Mouse (Mus musculus): ENCODE data around the gene 2210011C24Rik. TPM values are rescaled to one million over a fixed set of nuclear protein-coding genes. Genes with fewer than 3 reads are reported as not detected.
"Not testable (repeated sequence)": the region's sequence is repeated elsewhere in the genome, so short reads cannot be mapped to it uniquely, and the experiment has no call there.

Gene 2210011C24Rik
- polyA plus RNA-seq, 1 experiment = not detected

DNA sequence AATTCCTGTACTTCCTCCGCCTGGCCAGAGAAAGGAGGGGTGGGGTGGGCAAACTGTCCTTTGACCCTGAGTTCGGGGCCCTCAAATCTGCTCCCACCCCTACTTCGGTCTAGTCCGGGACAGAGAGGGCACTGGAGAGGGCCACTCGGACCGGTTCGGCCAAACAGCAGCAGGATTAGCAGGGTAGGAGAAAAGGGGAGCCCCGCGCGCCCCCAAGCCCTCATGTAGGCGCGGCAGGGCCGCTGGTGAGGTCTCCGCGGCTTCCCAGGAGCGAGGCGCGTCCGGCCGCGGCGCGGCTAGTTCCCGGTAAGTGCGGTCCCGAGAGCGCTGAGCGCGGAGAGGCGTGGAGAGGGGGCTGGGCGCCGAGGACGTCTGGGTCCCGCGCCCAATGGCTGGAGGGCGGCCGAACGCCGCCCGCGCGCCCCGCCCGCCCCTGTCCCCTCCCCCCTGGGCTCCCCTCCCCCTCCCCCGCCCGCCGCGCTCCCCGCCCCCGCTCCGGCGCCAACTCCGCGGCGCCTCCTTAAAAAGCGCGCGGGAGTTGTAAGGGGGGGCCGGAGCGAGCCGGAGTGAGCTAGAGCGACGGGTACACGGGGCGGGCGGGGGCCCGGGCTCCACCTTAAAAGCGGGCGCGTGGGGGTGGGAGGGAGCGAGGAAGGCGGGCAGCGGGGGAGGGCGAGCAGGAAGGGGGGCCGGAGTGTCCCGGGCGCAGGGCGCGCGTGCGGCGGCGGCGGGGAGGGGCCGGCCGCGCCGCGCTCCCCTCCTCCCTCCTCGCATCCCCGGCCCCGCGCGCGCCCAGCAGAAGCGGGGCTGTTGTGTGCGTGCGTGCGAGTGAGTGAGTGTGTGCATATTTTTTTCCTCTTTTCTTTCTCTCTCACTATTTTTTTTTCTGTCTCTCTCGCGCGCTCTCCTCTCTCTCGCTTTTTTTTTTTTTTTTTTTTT is 15.1 kb downstream of the 2210011C24Rik start:
- TF ChIP-seq POLR2A (IDR thresholded peaks at IDR 0.05; ENCODE audit: low read depth, low read length) (peak; percentile 92), CTCF (IDR thresholded peaks at IDR 0.05; ENCODE audit: borderline replicate concordance, insufficient read depth, low read length) (no peak)

GRCm38 (mm10) chr8:83995973-83996372 is 16.0 kb downstream of the 2210011C24Rik start:
- peak overlapping the region; percentile 68; the same call in 1 of the 2 replicates for H3K4me3 ChIP-seq (ENCODE audit: insufficient read depth, low read length)
- H3K4me1 ChIP-seq (ENCODE audit: control insufficient read depth, insufficient read depth, low read length) = peaks cover 3% of the 10 kb centered on the region; the same call in 1 of the 2 replicates
- H3K27ac ChIP-seq (ENCODE audit: insufficient read depth, low read length) = no peak overlapping the region
- TF ChIP-seq POLR2A (IDR thresholded peaks at IDR 0.05; ENCODE audit: low read depth, low read length) (no peak), CTCF (IDR thresholded peaks at IDR 0.05; ENCODE audit: borderline replicate concordance, insufficient read depth, low read length) (no peak)

More for the DNA sequence above, 15.1 kb downstream of the 2210011C24Rik start:
- Histone ChIP-seq H3K4me3 (ENCODE audit: insufficient read depth, low read length) (peak overlapping the region; percentile 68), H3K4me1 (ENCODE audit: control insufficient read depth, insufficient read depth, low read length) (peaks cover 3% of the 10 kb centered on the region; the same call in 1 of the 2 replicates), H3K27ac (ENCODE audit: insufficient read depth, low read length) (peak overlapping the region; percentile 95)

- H3K4me3 ChIP-seq (ENCODE audit: insufficient read depth, low read length) = no peak overlapping the region
- no peak overlapping the region for H3K27ac ChIP-seq (ENCODE audit: insufficient read depth, low read length)
- no peak for TF ChIP-seq POLR2A (IDR thresholded peaks at IDR 0.05; ENCODE audit: low read depth, low read length)
- TF ChIP-seq CTCF (IDR thresholded peaks at IDR 0.05; ENCODE audit: borderline replicate concordance, insufficient read depth, low read length) = no peak
- H3K4me1 ChIP-seq (ENCODE audit: control insufficient read depth, insufficient read depth, low read length) = no peaks in the 10 kb centered on the region
Measured at GRCm38 (mm10) chr8:83994030-83994429, 17.9 kb downstream of the 2210011C24Rik start.

- no peak for TF ChIP-seq CTCF (IDR thresholded peaks at IDR 0.05; ENCODE audit: borderline replicate concordance, insufficient read depth, low read length)
- TF ChIP-seq POLR2A (IDR thresholded peaks at IDR 0.05; ENCODE audit: low read depth, low read length) = no peak
- Histone ChIP-seq H3K4me3 (ENCODE audit: insufficient read depth, low read length) (no peak overlapping the region), H3K27ac (ENCODE audit: insufficient read depth, low read length) (no peak overlapping the region), H3K4me1 (ENCODE audit: control insufficient read depth, insufficient read depth, low read length) (no peaks in the 10 kb centered on the region)
Measured at GRCm38 (mm10) chr8:83992488-83992887, 19.5 kb downstream of the 2210011C24Rik start.

GRCm38 (mm10) chr8:83990170-83990569 is 21.8 kb downstream of the 2210011C24Rik start:
- TF ChIP-seq POLR2A (IDR thresholded peaks at IDR 0.05; ENCODE audit: low read depth, low read length) (no peak), CTCF (IDR thresholded peaks at IDR 0.05; ENCODE audit: borderline replicate concordance, insufficient read depth, low read length) (no peak)
- Histone ChIP-seq H3K4me3 (ENCODE audit: insufficient read depth, low read length) (no peak overlapping the region), H3K27ac (ENCODE audit: insufficient read depth, low read length) (no peak overlapping the region), H3K4me1 (ENCODE audit: control insufficient read depth, insufficient read depth, low read length) (no peaks in the 10 kb centered on the region)

DNA sequence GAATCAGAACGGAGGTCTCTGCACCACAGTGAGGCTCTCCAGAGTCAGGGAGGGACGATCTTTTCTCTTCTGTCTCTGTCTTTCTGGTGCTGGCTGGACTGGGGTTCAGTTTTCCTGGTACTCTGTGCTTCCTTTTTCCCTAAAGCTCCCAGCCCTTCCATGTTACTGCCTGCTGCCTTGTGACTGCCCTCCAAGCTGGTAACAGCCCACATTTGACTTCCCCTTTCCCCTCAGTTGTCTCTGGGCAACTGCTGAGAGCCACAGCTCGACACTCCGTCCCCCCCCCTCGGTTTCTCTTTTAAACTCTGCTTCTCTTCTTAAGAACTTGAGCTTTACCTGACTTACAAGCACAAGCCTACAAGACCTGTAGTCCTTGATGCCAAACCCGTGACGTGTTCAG is 22.7 kb downstream of the 2210011C24Rik start:
- H3K4me3 ChIP-seq (ENCODE audit: insufficient read depth, low read length) = no peak overlapping the region
- no peaks in the 10 kb centered on the region for H3K4me1 ChIP-seq (ENCODE audit: control insufficient read depth, insufficient read depth, low read length)
- TF ChIP-seq CTCF (IDR thresholded peaks at IDR 0.05; ENCODE audit: borderline replicate concordance, insufficient read depth, low read length) = no peak
- no peak for TF ChIP-seq POLR2A (IDR thresholded peaks at IDR 0.05; ENCODE audit: low read depth, low read length)
- H3K27ac ChIP-seq (ENCODE audit: insufficient read depth, low read length) = no peak overlapping the region

GRCm38 (mm10) chr8:83983222-83983621 is 28.7 kb downstream of the 2210011C24Rik start:
- not testable (repeated sequence) for H3K27ac ChIP-seq (ENCODE audit: insufficient read depth, low read length); H3K4me3 ChIP-seq (ENCODE audit: insufficient read depth, low read length); H3K4me1 ChIP-seq (ENCODE audit: control insufficient read depth, insufficient read depth, low read length)

GRCm38 (mm10) chr8:83982449-83982848 is 29.5 kb downstream of the 2210011C24Rik start:
- TF ChIP-seq CTCF (IDR thresholded peaks at IDR 0.05; ENCODE audit: borderline replicate concordance, insufficient read depth, low read length) (no peak), POLR2A (IDR thresholded peaks at IDR 0.05; ENCODE audit: low read depth, low read length) (no peak)

GRCm38 (mm10) chr8:83981533-83981932 is 30.4 kb downstream of the 2210011C24Rik start:
- TF ChIP-seq POLR2A (IDR thresholded peaks at IDR 0.05; ENCODE audit: low read depth, low read length) (no peak), CTCF (IDR thresholded peaks at IDR 0.05; ENCODE audit: borderline replicate concordance, insufficient read depth, low read length) (no peak)
- Histone ChIP-seq H3K27ac (ENCODE audit: insufficient read depth, low read length) (no peak overlapping the region), H3K4me3 (ENCODE audit: insufficient read depth, low read length) (no peak overlapping the region), H3K4me1 (ENCODE audit: control insufficient read depth, insufficient read depth, low read length) (peaks cover 6% of the 10 kb centered on the region)

More at GRCm38 (mm10) chr8:83982449-83982848, 29.5 kb downstream of the 2210011C24Rik start:
- H3K4me3 ChIP-seq (ENCODE audit: insufficient read depth, low read length) = no peak overlapping the region
- H3K27ac ChIP-seq (ENCODE audit: insufficient read depth, low read length) = no peak overlapping the region
- peaks cover 2% of the 10 kb centered on the region for H3K4me1 ChIP-seq (ENCODE audit: control insufficient read depth, insufficient read depth, low read length)

GRCm38 (mm10) chr8:83980845-83981244 is 31.1 kb downstream of the 2210011C24Rik start:
- Histone ChIP-seq H3K4me3 (ENCODE audit: insufficient read depth, low read length) (no peak overlapping the region), H3K4me1 (ENCODE audit: control insufficient read depth, insufficient read depth, low read length) (peaks cover 6% of the 10 kb centered on the region), H3K27ac (ENCODE audit: insufficient read depth, low read length) (no peak overlapping the region)
- TF ChIP-seq POLR2A (IDR thresholded peaks at IDR 0.05; ENCODE audit: low read depth, low read length) (no peak), CTCF (IDR thresholded peaks at IDR 0.05; ENCODE audit: borderline replicate concordance, insufficient read depth, low read length) (no peak)
